8 mouse cellular contexts compared by ENCODE assay signal in genomic region chr2:102400605-102401351, GRCm38 (mm10). TPM values are rescaled to one million over a fixed set of nuclear protein-coding genes. Genes with fewer than 3 reads are reported as not detected.
DNase-seq lines count a peak whose midpoint lies in the region; ATAC-seq and TF ChIP-seq lines count a peak whose summit lies in the region.

No protein-coding gene starts in this region.

- peak; percentile 88 to 90 for ATAC-seq in hematopoietic stem cell, adult 5-6 weeks (replicated peaks in 1 of 2; ENCODE audit: insufficient read depth in 1 of 2, low FRiP score in 2 of 2, low TSS enrichment in 1 of 2, low read depth in 1 of 2, poor library complexity in 2 of 2, severe bottlenecking in 2 of 2)
- peak; percentile 94 for ATAC-seq in lung, embryonic 15.5 days (ENCODE audit: borderline replicate concordance, extremely low read depth, low FRiP score, low TSS enrichment)

- peaks cover 21% of the 10 kb centered on the region for H3K4me1 ChIP-seq in lung, embryonic 15.5 days
- peaks cover 6% of the 10 kb centered on the region for H3K4me1 ChIP-seq in olfactory bulb, adult 2 months (ENCODE audit: control insufficient read depth, insufficient read depth, low read length)

- TF ChIP-seq POLR2A in olfactory bulb, adult 2 months (IDR thresholded peaks at IDR 0.05; ENCODE audit: insufficient read depth, low read depth, low read length) = no peak

- peak overlapping the region; percentile 84 for H3K4me2 ChIP-seq in lung, embryonic 15.5 days

- peak overlapping the region; percentile 96 for H3K27ac ChIP-seq in lung, embryonic 15.5 days
- H3K27ac ChIP-seq in olfactory bulb, adult 2 months (ENCODE audit: insufficient read depth, low read depth, low read length) = peak overlapping the region; percentile 97

- peak; percentile 92 for DNase-seq in MEL-GATA-1-ER (ENCODE audit: extremely low read depth, low read depth)
- peak; percentile 84 for DNase-seq in cerebellum, adult 8-10 months
- DNase-seq in forelimb bud, embryonic 11.5 days (ENCODE audit: low read depth, low spot score) = peak; percentile 63
- DNase-seq in layer of hippocampus, adult 9-10 months (ENCODE audit: low spot score) = peak; percentile 79
- DNase-seq in thymus, adult 18-20 months = peak; percentile 79 to 88

- peak overlapping the region; percentile 73 for H3K4me3 ChIP-seq in lung, embryonic 15.5 days
- peak overlapping the region; percentile 81 for H3K4me3 ChIP-seq in olfactory bulb, adult 2 months (ENCODE audit: insufficient read depth, low read depth, low read length)

- no peak for TF ChIP-seq CTCF in olfactory bulb, adult 2 months (IDR thresholded peaks at IDR 0.05; ENCODE audit: insufficient read depth, low read depth, low read length)

- no peaks in the 10 kb centered on the region for H3K27me3 ChIP-seq in lung, embryonic 15.5 days

- peak overlapping the region; percentile 79 for H3K9ac ChIP-seq in lung, embryonic 15.5 days

- H3K36me3 ChIP-seq in lung, embryonic 15.5 days = no peaks in the 10 kb centered on the region

- H3K9me3 ChIP-seq in lung, embryonic 15.5 days = no peaks in the 10 kb centered on the region

- WGBS in lung, embryonic 15.5 days = under 1% methylated on average over 64 of the region's 94 CpGs
- under 1% methylated on average over 94 of the region's 94 CpGs for WGBS in olfactory bulb, adult 2 months

RNA-seq across cellular contexts. Expression of gene Trim44, which starts 6.8 kb away (rescaled TPM):
- total RNA-seq in hematopoietic stem cell, adult 5-6 weeks (2017) = 73.7 and 82.4 TPM in 2 replicates
- 25.2 and 27.8 TPM in 2 replicates for polyA plus RNA-seq in lung, embryonic 15.5 days (2015; fragmentation: Nextera tagmentation; extraction: Ambion mirVana)
- polyA plus RNA-seq in olfactory bulb, adult 2 months (2012; ENCODE audit: insufficient read depth, insufficient read length, low replicate concordance, missing spikeins) = 108 and 163 TPM in 2 replicates

RNA-seq across cellular contexts. Expression of gene Fjx1, which starts 51.5 kb away (rescaled TPM):
- not detected in 2 replicates for total RNA-seq in hematopoietic stem cell, adult 5-6 weeks (2017)
- 5.3 and 6.6 TPM in 2 replicates for polyA plus RNA-seq in lung, embryonic 15.5 days (2015; fragmentation: Nextera tagmentation; extraction: Ambion mirVana)
- not detected in 2 replicates for polyA plus RNA-seq in olfactory bulb, adult 2 months (2012; ENCODE audit: insufficient read depth, insufficient read length, low replicate concordance, missing spikeins)

Comparison
In these comparisons a context has a peak if more than half of its experiments do, and no peak if none do; other contexts are left out.
1. Peak in every context shown above with its lines: DNase-seq, ATAC-seq, H3K4me3 ChIP-seq and H3K27ac ChIP-seq.